Mouse (Mus musculus) cortical plate, adult 2 months (tissue): ENCODE results near the gene Map2.

Experiments used
- CTCF ChIP-seq: fragments of 200-500 bp; IDR thresholded peaks from 2 replicates; pipeline ENCODE4 v1.5.1; 2011; ENCODE audit warnings: mild to moderate bottlenecking, control low read depth, low read length; ENCODE audit not compliant: insufficient read depth; ENCODE audit errors: extremely low read depth
- POLR2A ChIP-seq: fragments of 200-500 bp; IDR thresholded peaks from 2 replicates; pipeline ENCODE4 v1.6.1; 2011; ENCODE audit warnings: mild to moderate bottlenecking, low read length, control low read depth; ENCODE audit not compliant: insufficient read depth; ENCODE audit errors: extremely low read depth

- TF ChIP-seq CTCF (no peak), POLR2A (no peak)
Measured at GRCm38 (mm10) chr1:66206904-66207303, 31.8 kb downstream of the Map2 start.
